Mouse (Mus musculus): Measurements from ENCODE around the gene Cabin1.

The Cabin1 gene

DNA sequence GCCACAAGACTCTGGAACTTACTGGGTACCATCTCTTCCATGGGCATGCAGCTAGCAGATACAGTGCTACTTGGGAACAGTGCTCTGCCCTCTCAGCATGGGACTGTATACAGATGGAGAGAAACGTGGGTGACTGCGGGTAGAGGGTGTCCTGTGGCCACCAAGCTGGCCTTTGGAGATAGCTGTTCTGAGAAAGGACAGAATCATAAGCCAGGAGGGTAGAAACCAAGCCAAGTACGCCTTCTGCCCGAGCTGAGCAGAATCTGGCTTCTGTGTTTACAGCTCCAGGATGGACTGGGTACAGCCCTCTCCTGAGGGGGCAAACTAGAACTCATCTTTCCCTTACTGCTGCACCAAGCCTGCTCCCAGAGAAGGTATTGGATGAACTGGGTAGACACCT lies 101.6 kb downstream of the Cabin1 start:
- no peak for DNase-seq

DNA sequence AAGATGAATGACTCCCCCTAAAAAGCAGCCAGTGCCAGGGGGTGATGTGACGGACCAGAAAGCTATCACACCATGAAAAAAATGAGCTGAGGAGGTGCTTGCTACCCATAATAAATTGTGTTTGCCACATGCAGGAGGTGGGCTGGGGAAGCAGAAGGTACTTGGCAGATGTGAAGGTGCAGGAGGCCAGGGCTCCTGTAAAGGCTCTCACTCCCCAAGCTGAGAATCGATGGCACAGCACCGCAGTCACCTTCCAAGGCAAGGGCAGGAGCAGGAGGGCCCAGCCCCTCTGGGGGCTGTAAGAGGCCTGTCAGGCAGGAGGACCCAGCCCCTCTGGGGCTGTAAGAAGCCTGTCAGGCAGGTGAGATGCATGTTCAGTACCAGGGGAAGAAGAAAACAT lies 102.3 kb downstream of the Cabin1 start:
- DNase-seq, result no peak

DNA sequence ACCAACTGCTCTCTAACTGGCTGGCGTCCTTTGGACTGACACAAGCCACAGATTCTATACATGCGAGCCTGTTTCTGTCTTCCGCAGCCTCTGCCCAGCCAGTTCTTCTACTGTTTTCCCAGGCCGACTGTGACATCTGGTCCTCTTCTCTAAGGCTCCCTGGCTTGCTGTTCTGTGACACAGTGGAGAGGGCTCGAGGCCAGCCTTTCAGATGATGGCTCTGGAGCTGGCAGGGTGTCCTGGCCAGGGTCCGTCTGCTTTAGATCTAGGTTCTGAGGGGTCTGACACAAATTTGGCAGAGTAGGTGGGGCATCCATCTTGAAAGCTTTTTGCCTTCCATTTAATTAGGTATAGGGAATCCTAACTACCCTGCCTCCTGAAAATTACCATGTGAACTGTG lies 102.8 kb downstream of the Cabin1 start:
- no peak for DNase-seq

DNA sequence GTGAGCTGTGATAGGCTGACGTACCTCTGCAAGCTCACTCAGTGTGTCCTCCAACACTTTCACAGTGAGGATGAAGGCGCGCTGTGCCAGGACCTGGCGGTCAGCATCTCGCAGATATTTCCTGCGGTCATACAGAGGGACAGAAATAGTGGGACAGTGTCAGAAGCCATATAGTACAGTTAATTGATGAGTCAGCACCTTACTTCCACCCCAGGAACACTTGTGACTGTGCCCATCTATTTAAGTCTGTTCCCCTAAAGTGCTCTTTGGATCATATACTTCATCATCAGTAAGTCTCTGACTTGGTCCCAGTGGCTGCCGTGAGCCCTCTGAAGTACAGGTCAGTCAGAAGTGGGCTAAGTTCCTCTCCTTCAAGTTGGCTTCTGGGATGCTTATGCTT lies 106.4 kb downstream of the Cabin1 start:
- no peak for DNase-seq

DNA sequence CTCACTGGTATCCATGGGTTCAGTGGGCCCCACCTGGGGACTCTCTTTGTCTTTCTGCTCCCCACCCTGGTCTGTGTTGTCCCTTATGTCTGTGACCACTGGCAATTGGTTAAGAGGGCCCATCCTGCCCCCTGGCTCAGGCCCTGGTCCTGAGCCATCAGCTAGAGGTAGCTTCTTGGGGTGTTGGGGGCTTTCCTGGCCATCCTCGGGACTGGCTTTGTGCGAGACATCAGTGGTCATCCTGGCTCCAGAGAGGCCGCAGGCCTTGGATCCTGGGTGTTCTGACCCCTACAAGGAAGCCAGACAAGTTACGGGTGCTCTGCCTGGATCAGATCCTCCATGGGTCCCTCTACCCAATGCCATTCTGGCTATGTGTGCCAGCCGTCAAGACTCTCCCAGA lies 107.0 kb downstream of the Cabin1 start:
- peak; percentile 91 for DNase-seq

DNA sequence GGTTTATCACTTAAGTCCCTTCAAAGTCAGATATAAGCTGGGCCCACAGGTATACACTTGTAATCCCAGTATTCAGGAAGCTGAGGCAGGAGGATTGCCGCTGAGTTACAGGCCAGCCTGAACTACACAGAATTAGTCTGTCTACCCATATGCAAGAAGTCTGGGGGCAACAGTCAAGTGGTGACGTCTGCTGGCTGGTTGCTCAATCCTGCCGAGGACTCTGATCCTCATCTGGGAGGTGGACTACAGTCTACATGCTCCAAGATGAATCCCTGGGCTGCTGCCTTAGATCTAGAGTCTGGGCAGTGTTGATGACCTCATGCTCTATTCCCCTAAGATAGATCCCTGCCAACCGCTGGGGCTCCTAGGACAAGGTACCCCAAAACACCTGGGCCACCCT lies 110.1 kb downstream of the Cabin1 start:
- no peak for DNase-seq

DNA sequence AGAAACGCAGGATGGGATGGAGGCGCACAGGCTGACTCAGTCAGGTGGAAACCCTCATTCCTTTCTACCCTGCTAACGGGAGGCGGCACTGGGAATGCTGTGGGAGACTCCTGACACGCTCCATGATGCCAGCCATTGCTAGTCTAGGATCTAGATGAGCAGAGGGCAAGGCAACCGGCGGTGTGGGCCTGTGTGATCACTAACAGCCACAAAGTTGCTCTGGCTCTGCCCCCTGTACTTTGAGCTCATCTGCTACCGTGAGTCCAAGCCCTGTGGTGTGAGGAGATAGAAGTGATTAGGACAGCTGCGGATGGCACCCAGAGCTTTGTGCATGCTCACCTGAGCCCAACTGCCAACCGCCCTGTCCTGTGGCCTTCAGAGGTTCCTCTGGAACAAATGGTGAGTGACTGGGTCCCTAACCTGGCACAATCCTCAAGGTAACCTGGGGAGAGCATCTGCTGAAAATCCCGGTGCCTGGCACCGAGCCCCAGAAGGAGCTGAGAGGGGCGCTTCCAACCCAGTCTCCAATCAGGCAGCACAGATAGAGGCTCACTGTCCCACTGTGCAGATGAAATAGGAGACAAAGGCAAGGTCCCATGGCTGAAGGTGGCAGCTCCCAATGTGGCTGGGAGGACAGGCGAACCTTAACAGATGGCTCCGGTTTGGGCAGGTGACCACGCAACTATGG lies 112.6 kb downstream of the Cabin1 start:
- no peak for DNase-seq

DNA sequence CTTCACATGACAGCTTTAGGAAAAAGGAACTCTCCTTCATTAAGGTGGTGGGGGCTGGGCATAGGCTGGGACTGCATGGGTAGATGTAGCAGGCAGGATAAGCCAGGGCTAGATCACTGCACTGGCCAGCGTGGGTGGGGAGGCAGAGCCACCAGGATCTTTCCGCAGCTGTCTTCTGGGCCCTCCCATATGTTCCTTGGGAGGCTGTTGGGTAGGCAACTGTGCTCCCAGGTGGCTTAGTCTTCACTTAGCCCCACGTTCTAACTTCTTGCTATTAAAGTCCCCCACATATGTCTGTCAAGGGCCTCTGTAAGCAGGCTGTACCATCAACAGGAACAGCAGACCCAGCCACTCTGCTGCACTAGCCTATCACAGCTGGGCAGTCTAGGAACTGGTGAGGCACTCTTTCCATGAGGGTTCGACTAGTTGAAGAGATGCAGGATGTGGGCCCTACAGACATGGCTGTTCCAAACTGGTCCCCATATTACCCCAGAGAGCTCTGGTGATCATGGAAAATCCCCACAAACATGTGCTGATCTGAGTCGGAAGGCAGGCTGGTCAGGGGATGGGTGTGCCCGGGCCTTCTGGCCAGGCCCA lies 113.7 kb downstream of the Cabin1 start:
- no peak for DNase-seq

DNA sequence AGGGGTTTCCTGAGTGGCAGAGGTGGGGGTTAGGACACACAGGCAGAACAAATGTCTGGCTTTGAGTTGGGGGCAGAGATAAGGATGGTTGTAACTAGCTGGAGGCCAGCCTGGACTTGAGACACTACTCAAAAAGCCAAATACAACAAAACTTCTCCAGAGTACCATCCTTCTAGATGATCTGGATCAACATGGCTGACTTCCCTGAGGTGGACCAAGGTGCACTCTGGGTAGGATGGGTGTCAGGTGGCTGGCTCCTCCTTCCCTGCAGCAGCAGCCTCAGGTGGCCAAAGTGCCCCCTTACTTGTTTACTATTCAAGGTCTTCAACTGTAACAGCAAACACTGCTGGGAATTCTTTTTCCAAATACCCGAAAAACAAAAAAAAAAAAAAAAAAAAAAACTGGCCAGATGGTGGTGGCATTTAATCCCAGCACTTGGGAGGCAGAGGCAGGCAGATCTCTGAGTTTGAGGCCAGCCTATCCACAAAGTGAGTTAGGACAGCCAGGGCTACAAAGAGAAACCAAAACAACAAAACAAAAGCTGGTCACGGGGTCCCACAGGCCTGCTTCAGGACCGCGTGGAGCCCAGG lies 114.6 kb downstream of the Cabin1 start:
- DNase-seq, result no peak

DNA sequence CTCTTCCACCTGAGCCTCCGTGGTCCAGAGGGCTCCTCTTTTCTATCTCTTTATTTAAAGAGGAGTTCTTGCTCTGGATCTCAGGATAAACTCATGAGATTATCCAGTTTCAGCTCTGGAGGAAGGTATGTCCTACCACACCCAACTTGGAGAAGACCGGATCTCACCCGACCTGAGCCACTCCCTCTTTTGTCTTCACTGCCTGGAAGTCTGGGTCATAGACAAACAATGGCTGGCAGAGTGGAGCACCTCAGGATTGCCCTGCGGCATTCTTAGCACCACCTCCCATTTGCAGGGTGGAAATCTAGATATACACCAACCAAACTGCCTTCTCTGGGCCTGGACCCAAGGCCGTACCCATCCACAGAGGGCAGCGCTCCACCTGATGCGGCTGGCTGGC lies 115.1 kb downstream of the Cabin1 start:
- DNase-seq, result no peak

DNA sequence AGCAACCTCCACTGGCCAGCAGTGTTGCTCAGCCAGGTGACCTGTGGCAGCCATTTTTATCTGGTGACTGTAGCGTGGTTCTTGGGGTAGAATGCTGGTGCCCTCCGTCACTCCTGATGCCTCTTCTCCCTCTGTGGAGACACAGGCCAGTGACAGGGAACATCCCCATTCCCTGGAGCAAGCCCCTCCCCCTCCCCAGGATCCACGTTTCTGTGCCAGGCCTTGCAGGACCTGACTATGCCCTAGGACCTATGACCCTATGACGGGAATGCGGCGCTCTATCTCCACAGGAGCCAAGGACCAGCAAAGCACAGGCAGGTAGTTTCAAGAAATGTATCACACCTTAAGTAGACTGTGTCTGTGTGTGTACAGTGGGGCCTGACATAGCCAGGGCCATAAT lies 116.0 kb downstream of the Cabin1 start:
- DNase-seq, result no peak

DNA sequence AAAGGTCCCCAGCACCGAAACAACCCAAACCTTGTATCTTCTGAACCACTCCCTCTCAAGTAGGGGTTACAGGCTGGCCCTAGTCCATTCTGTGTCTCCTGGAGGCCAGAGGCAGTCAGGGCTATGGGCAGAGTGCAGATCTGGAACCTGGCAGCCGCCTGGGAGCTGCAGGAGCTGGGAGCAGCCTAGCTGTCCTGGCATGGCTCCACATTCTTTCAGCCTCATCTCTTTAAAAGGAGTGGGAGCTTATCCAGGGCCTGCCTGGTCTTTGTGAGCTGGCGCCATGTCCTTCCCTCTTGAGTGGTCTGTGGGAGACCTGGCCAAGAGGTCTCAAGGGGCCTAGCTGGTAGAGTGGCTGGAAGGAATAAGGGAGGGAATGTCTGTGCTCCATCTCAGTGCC lies 116.8 kb downstream of the Cabin1 start:
- DNase-seq, result peak; percentile 97

DNA sequence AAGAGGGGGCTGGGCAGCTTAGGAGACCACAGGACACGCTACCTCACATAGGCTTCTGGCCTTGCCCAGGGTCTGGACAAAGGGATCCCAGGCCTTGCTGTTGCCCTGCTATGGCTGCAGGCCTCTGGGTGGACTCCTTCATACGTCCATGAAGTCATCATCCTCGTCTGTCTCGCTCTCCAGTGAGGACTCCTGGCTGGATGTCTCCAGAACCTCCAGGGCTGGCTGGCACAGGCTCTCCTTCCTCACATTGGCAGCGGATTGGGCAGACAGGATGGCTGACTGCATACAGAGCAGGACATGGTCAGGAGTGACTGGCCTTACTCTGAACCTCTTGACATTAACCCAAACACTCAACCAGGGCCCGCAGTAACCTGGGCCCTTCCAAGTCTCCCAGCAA lies 117.7 kb downstream of the Cabin1 start:
- no peak for DNase-seq

DNA sequence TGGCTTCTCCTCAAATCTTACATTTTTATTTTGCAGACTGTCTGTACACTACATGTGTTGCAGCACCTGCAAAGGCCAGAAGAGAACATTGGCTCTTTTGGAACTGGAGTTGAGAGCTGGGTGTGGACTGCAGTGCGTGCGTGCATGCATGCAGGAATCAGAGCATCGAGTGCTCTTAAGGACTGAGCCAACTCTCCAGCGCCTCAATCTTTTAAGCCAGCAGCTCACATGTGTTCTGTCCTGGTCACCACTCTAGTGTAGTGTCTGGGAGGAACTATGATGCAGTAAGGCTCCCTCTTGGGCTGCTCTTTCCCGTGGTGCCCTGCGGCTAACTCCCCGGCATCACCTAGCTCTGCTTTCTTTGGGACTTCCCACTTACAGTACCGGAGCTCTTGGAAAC lies 118.5 kb downstream of the Cabin1 start:
- no peak for DNase-seq

DNA sequence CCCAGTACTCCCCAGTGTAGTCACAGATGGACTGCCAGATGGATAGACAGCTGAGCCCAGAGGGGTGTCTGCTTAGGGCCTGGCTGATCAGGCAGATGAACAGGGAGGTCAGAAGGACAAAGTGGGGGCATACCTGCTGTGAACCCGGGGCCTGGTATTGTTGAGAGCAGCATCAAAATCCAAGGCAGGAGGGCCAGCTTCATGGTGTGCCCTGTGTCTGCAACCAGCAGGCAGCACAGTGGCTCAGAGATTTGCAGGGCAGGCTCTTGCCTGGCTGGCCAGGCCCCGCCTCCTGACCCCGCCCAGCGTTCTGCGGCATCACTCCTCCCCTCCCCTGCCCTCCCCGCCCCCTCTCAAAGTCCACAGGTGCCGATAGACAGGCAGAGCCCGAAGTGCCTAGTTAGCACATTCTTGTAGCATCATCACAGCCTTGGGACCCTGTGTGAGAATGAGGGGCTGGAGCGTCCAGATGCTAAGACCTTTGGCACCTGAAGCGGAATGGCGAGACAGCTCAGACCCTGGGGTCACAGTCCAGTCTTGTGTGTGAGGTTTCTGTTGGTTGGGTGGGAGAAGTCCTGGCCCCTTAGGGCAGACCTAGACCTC lies 120.3 kb downstream of the Cabin1 start, which contains the start of gene Susd2:
Gene Susd2, minus strand, starts transcription at position 268 of the 603 bp plus-strand sequence.
- DNase-seq, result no peak

DNA sequence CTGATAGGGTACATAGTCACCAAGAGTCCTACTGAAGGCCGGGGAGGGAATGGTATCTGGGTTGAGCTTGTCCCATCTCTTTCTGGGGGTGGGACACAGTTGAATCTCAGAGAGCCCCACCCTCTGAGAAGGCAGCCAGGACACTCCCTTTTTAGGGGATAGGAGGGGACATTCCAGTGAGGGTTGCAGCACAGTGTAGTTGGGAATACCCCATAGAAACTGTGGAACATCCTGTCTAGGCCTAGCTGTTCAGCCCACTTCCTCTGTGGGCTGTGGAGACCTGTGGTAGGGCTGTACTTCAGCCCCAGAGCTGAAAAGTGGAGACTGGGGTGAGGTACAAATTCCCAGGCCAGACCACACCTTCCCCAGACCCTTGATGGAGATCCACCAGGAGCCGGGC lies 121.2 kb downstream of the Cabin1 start:
- DNase-seq, result no peak

DNA sequence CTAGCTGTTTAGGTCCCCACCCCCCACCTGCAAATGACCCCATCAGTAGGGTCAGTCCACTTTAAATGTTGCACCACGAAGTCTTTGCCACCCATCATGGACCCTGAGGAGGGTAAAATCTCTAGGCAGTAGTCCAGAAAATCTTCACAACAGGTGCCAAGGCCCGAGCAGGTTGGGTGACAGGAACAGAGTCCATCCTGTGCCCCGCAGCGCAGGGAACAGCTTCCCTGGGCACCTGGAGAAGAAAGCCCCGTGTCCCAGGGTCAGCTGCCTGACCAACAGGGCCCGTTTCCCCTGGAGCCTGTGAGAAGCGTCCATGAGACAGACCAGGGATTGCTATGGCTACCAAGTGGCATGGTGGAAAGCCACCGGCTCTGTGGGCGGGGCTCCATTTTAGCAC lies 121.7 kb downstream of the Cabin1 start:
- no peak for DNase-seq

DNA sequence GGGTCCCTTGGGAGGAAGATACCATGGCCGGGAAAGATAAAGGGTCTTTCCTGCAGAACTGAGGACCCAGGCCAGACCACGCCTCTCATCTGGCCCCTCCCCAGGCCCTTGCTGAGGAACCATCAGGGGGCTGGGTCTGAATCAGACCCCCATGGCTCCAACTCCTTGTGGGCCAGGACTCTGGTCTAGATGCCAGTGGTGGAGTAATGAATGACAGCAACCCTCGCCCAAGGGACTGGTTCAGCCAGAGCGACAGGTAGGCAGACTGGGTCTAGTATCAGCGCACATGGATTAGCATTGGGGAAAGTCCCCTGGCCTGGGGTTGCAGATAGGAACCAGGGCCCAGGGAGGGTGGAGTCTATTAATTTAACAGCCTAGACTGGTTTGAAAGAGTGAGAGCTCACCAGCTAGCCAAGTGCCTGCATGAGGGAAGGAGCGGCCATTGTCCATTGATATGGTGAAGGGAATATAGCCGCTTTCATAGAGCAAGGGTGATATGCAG lies 122.4 kb downstream of the Cabin1 start:
- no peak for DNase-seq

DNA sequence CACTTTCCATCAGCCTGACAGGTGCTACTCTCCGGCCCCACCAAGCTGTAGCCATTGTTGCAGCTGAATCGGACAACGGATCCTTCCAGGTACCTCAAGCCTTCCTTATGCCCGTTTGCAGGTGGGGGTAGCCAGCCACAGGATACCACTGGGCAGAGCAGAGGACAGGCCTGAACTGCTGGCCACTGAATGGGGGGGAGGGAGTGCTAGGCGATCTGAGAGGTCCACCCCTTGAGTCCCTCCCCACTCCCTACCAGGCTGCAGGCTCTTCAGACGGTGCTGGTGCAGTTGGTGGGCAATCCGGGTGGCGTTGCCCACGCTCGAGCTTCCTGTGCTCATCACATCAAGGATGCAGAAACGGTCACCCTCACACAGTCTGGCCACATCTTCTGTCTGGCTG lies 126.4 kb downstream of the Cabin1 start:
- DNase-seq, result peak; percentile 90

DNA sequence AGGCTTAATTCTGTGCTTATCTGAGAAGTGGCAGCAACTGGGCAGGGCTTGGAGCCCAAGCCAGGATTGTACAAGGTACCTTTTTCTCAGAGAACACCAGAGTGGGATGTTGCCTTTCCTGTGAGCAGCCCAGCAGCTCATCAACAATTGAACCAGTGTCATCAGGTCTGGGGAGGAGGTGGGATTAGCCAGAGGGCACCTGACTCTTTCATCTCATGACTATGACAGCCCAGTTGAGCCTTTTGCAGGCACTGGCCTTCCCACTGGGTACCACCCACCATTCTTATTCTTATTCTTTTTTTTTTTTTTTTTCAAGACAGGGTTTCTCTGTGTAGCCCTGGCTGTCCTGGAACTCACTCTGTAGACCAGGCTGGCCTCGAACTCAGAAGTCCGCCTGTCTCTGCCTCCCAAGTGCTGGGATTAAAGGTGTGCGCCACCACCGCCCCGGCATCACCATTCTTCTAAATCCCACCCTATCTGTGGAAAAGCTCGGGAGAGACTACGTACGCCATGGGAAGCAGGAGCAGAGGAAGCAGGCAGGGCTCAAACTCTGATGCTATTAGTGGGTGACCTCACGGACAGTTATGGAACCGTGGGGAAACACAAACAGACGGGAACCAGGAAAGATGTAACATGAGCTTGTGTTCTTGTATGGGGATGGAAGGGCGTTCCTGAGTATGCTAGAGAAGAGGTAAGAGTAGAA lies 127.9 kb downstream of the Cabin1 start:
- DNase-seq, result peak; percentile 90

DNA sequence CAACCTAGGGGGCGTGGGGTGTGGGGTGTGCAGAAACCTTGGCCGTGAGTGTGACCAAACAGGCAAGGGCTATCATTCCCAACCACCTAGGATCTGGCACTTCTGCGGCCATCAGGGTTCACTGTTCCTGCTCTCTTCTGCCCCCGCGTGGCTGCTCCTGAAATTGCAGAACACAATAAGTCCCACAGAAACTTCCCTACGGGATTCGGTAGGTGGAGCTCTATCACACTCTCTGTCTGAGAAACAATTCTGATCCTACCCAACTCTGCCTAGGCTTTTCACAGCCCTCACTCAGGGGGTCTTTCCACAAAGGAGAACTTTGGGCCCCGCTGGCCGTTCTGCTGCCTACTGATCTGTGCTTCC lies 128.5 kb downstream of the Cabin1 start:
- DNase-seq, result peak; percentile 98

DNA sequence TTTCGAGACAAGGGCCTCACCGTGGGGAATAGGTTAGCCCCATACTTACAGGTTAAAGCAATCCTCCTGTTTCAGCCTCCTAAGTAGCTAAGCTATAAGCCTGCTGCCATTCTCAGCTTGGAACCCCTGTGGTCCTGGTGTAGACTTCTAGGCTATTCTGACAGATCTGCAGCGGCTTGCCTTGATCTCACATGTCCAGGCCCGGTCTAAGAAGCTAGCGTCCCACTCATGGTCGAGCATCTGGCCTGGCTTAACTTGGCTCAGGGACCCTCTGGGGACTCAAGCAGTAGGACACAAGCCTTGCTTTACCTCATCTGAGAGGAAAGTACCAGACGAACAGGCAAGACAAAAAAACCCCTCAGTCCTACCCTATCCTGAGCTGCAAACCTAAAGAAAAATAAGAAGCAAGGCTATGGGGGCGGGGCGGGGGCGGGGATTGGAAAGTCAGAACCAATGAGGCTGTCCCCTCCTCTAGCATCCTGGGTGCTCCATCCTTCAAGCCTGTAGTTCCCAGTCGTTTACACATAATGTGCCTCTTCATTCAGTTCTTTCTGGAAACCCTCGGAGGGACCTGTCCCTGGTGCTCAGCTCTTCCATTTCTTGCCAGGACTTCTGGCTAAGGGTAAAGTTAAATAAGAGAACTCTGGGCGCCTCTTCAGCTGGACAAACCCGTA lies 129.0 kb downstream of the Cabin1 start:
- peak; percentile 86 for DNase-seq

DNA sequence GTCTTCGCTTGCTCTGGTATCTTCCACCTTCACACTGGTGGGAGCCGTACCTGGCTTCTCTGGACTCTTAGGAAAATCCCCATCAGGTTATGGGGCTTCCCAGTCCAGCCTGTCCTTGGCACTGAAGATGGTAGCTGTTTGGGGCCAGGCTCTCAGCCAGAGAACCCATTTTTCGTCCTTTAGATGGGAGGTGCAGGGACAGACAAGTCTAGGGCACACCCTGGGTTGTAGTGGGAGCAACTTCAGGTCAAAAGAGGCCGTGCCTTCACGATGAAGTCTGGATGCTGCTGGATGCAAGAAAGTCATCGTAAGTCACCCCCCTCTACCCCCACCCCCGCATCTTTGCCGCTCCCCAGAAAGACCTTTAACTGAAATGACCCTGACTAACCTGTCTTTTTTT lies 129.5 kb downstream of the Cabin1 start:
- peak; percentile 87 for DNase-seq

Measured in heart, adult 11 months (tissue).